Mouse (Mus musculus) lung, postnatal 0 days (tissue): ENCODE measurements at regions not wholly inside any gene's neighbourhood (a gene's known extent, or its start where the extent isn't known, plus 50 kb on each side); places are given as distances from the start of the nearest gene placed in this dataset.

Experiments used
- ATAC-seq: fragments of 200-750 bp; cut with Nextera tagmentation; 2 replicates; pipeline ENCODE4 v1.8.0; 2017; ENCODE audit warnings: moderate library complexity
- DNase-seq: peaks from one replicate; pipeline ENCODE4 v3.0.0-alpha.2; 2016; ENCODE audit warnings: low spot score
- H3K27ac ChIP-seq: fragments of 300-500 bp; sonication (generic); 2 replicates; pipeline ENCODE4 v1.5.1; 2014; ENCODE audit warnings: antibody characterized with exemption, mild to moderate bottlenecking, low read length, mixed read lengths
- H3K27me3 ChIP-seq: fragments of 300-500 bp; sonication (generic); replicated peaks from 2 replicates; pipeline ENCODE4 v1.6.1; 2014; ENCODE audit warnings: low read length, mixed read lengths; ENCODE audit not compliant: insufficient read depth
- H3K36me3 ChIP-seq: fragments of 300-500 bp; sonication (generic); 2 replicates; pipeline ENCODE4 v1.6.1; 2014; ENCODE audit warnings: low read length, mixed read lengths; ENCODE audit not compliant: insufficient read depth
- H3K4me1 ChIP-seq: fragments of 300-500 bp; sonication (generic); 2 replicates; pipeline ENCODE4 v1.6.1; 2014; ENCODE audit warnings: antibody characterized with exemption, low read depth, low read length, mixed read lengths; ENCODE audit not compliant: insufficient read depth
- H3K4me2 ChIP-seq: fragments of 300-500 bp; sonication (generic); replicated peaks from 2 replicates; pipeline ENCODE4 v1.6.1; 2014; ENCODE audit warnings: low read depth, mild to moderate bottlenecking, low read length, moderate library complexity, mixed read lengths
- H3K4me3 ChIP-seq: fragments of 300-500 bp; sonication (generic); 2 replicates; pipeline ENCODE4 v1.5.1; 2014; ENCODE audit warnings: low read depth, low read length
- H3K9ac ChIP-seq: fragments of 300-500 bp; sonication (generic); replicated peaks from 2 replicates; pipeline ENCODE4 v1.6.1; 2014; ENCODE audit warnings: low read depth, mild to moderate bottlenecking
- H3K9me3 ChIP-seq: fragments of 300-500 bp; sonication (generic); 2 replicates; pipeline ENCODE4 v1.6.1; 2016; ENCODE audit warnings: low read length, mixed read lengths
- CTCF ChIP-seq: IDR thresholded peaks from 2 replicates; pipeline ENCODE4 v1.5.1; 2016; ENCODE audit warnings: antibody characterized with exemption, mild to moderate bottlenecking
- EP300 ChIP-seq: IDR thresholded peaks from 2 replicates; pipeline ENCODE4 v1.6.1; 2016; ENCODE audit warnings: antibody characterized with exemption, mild to moderate bottlenecking, control low read depth
- WGBS: fragments of 180-500 bp; shearing (Covaris S2); extraction: QIAGEN DNeasy Blood & Tissue Kit; methylation state at CpG from one replicate; pipeline ENCODE4 v1.1.7; 2014; 5-methylcytosine and 5-hydroxymethylcytosine counted together

- Histone ChIP-seq H3K27ac (no peak overlapping the region), H3K4me3 (no peak overlapping the region), H3K9me3 (no peaks in the 10 kb centered on the region), H3K36me3 (no peaks in the 10 kb centered on the region), H3K4me1 (no peaks in the 10 kb centered on the region), H3K4me2 (no peak overlapping the region), H3K9ac (no peak overlapping the region), H3K27me3 (no peaks in the 10 kb centered on the region)
- TF ChIP-seq EP300 (no peak), CTCF (no peak)
- DNase-seq (no peak), ATAC-seq (no peak)
- WGBS, result 39% methylated on average over 19 of the region's 19 CpGs
Observed at GRCm38 (mm10) chr16:95198795-95199563, 58.4 kb upstream of the Kcnj15 start.

DNA sequence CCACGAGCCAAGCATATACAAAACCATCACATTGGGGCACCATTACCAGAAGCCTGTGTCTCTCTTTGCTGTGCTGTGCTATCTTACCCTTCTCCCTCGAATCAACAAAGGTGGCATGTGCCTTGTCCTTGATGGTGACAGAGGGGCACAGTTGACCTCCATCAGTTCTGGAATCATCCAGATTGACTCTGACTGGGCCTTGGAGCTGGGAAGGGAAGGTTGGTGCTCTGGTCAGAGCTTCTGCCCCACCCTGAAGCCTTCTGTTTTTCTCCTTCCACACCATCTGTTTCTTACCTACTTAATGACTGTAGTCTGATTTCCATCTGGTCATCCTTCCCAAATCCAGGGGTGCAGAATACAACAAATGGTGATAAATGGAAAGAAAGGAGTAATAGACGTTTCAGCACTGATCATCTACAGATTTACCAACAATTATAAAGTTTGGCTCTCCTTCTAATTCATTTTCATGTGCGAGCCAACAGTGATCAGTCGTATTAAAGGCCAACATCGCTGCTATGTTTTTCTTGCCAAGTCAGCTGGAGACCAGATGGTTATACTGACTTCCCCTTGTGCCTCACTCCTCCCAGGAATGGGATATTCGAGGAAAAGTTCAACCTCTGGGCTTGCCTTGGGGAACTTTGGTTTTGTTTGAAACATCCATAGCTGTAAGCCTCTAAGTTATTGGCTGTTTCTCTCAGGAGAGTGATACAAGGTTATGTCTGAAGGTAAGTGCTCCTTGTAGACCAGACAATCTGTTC is 55.1 kb upstream of the Kcnj15 start:
- 63% methylated on average over 7 of the region's 7 CpGs for WGBS
- no peaks in the 10 kb centered on the region for H3K27me3 ChIP-seq
- no peaks in the 10 kb centered on the region for H3K36me3 ChIP-seq
- H3K4me2 ChIP-seq, result no peak overlapping the region
- no peak overlapping the region for H3K4me3 ChIP-seq
- no peak overlapping the region for H3K27ac ChIP-seq
- no peaks in the 10 kb centered on the region for H3K4me1 ChIP-seq
- no peaks in the 10 kb centered on the region for H3K9me3 ChIP-seq
- ATAC-seq (peak; percentile 30; the same call in 1 of the 2 replicates), DNase-seq (peak; percentile 63)
- no peak overlapping the region for H3K9ac ChIP-seq
- TF ChIP-seq EP300, result no peak

GRCm38 (mm10) chr16:95203026-95203425 is 54.3 kb upstream of the Kcnj15 start:
- no peaks in the 10 kb centered on the region for H3K9me3 ChIP-seq
- no peak overlapping the region for H3K27ac ChIP-seq
- H3K4me2 ChIP-seq, result no peak overlapping the region
- H3K4me3 ChIP-seq, result no peak overlapping the region
- DNase-seq, result no peak
- 76% methylated on average over 3 of the region's 3 CpGs for WGBS
- no peaks in the 10 kb centered on the region for H3K27me3 ChIP-seq
- no peak overlapping the region for H3K9ac ChIP-seq
- no peaks in the 10 kb centered on the region for H3K4me1 ChIP-seq
- H3K36me3 ChIP-seq, result no peaks in the 10 kb centered on the region
- no peak for TF ChIP-seq EP300
- no peak for TF ChIP-seq CTCF
- no peak for ATAC-seq

- no peaks in the 10 kb centered on the region for H3K36me3 ChIP-seq
- H3K4me1 ChIP-seq, result no peaks in the 10 kb centered on the region
- TF ChIP-seq CTCF, result no peak
- TF ChIP-seq EP300, result no peak
- no peak overlapping the region for H3K9ac ChIP-seq
- ATAC-seq (no peak), DNase-seq (no peak)
- H3K4me3 ChIP-seq, result no peak overlapping the region
- no peaks in the 10 kb centered on the region for H3K27me3 ChIP-seq
- H3K9me3 ChIP-seq, result no peaks in the 10 kb centered on the region
- H3K27ac ChIP-seq, result no peak overlapping the region
- WGBS, result 79% methylated on average over 3 of the region's 3 CpGs
- no peak overlapping the region for H3K4me2 ChIP-seq
Observed at GRCm38 (mm10) chr16:95203790-95204189, 53.6 kb upstream of the Kcnj15 start.

DNA sequence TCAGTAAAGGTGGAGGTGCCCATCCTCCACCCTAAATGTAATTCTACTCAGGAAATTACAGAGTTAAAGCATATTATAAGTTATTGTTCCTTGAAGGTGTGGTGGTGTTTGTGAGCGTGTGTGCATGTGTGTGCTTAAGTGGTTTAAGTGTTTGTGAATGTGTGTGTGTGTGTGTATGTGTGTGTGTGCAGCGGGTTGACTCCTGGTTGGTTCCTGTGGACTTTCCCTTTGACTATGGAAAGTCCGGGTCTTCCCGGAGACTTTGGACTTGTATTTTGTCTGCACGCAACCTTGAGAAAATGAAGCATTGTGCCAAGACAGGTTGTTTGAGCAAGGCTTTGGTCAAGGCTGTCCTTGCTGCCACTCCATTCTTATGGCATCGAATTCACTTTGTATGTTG is 52.9 kb upstream of the Kcnj15 start:
- H3K9ac ChIP-seq, result no peak overlapping the region
- no peak overlapping the region for H3K27ac ChIP-seq
- ATAC-seq, result no peak
- TF ChIP-seq EP300, result no peak
- no peak for TF ChIP-seq CTCF
- H3K4me3 ChIP-seq, result no peak overlapping the region
- 84% methylated on average over 6 of the region's 6 CpGs for WGBS
- H3K9me3 ChIP-seq, result no peaks in the 10 kb centered on the region
- no peak for DNase-seq
- H3K4me1 ChIP-seq, result no peaks in the 10 kb centered on the region
- H3K36me3 ChIP-seq, result no peaks in the 10 kb centered on the region
- no peaks in the 10 kb centered on the region for H3K27me3 ChIP-seq
- H3K4me2 ChIP-seq, result no peak overlapping the region

- no peaks in the 10 kb centered on the region for H3K9me3 ChIP-seq
- TF ChIP-seq CTCF (no peak), EP300 (no peak)
- ATAC-seq (no peak), DNase-seq (no peak)
- H3K27me3 ChIP-seq, result no peaks in the 10 kb centered on the region
- H3K4me2 ChIP-seq, result no peak overlapping the region
- no peak overlapping the region for H3K4me3 ChIP-seq
- H3K9ac ChIP-seq, result no peak overlapping the region
- H3K4me1 ChIP-seq, result no peaks in the 10 kb centered on the region
- no peak overlapping the region for H3K27ac ChIP-seq
- WGBS, result 94% methylated on average over 5 of the region's 5 CpGs
- H3K36me3 ChIP-seq, result no peaks in the 10 kb centered on the region
Observed at GRCm38 (mm10) chr16:95206445-95206844, 50.9 kb upstream of the Kcnj15 start.
